Mouse (Mus musculus): Measurements from ENCODE around the gene Homer1. TPM values are rescaled to one million over a fixed set of nuclear protein-coding genes. Genes with fewer than 3 reads are reported as not detected.

Homer1 gene
- total RNA-seq, 2 experiments from 2014 or later: 97.0 to 104 TPM

DNA sequence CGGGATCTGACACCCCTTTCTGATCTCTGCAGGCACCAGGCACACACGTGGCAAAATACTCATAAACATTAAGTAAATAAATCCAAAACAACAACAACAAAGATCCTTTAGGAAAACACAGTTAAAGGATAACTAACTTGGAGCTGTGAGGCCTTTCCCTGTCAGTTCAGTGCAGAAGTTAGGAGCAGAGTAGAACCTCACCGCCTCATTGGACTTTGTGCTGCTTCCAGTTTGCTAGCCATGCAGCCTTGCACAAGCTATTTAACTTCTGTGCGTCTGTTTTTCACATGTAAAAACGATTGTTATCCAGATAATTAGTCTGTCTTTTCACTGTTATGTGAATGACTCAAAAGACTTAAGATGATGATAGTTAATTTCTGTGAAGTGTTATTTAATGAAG is 43.2 kb downstream of the Homer1 start:
- no peak for TF ChIP-seq CTCF (IDR thresholded peaks at IDR 0.05)
- Histone ChIP-seq H3K27ac (no peak overlapping the region), H3K4me3 (no peak overlapping the region)
- intact Hi-C loops (cut with DNase I): no loop called here
- no peak for DNase-seq

DNA sequence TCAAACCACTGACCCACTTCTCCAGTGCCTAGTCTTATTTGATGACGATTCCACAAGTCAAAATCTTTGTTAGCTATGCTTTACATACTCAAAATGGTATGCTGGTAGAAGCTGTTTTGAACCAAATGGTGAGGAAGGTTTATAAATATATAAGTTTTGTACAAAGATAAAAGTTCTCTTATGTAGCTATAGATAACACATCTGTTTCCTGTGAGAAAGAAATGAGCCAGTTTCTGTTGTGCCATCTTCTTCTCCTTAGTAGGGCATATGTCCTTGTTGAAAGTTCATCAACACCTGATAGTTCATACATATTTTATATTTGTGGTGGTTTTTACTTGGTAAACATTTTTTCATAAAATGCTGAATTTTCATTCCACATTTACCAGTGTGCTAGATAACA is 45.0 kb downstream of the Homer1 start:
- no peak for TF ChIP-seq CTCF (IDR thresholded peaks at IDR 0.05)
- intact Hi-C loops (cut with DNase I): no loop called here
- DNase-seq: no peak
- H3K4me3 ChIP-seq: no peak overlapping the region
- H3K27ac ChIP-seq: no peak overlapping the region

DNA sequence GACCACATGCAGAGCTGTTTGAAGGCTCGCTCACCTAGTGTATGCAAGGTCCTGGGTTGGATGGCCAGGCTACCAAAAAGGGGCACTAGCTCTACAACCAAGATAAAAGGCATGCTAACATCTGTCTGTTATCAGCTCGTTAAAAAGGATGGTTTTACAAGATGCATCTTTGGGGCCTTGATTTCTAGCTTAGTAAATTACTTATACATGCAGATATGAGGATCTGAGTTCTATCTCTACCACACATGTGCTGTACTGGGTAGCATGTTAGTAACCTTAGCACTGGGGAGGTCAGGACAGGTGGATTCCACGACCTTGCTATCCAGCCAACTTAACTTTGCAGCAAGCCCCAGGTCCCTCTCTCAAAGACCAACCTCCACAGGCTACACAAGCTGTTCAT is 46.4 kb downstream of the Homer1 start:
- Histone ChIP-seq H3K27ac (no peak overlapping the region), H3K4me3 (no peak overlapping the region)
- no peak for DNase-seq
- intact Hi-C loops (cut with DNase I): loop anchor here (1.0 kb wide), 1 partner anchor 13 kb away; no protein-coding TSS in a partner anchor
- TF ChIP-seq CTCF (IDR thresholded peaks at IDR 0.05): no peak

DNA sequence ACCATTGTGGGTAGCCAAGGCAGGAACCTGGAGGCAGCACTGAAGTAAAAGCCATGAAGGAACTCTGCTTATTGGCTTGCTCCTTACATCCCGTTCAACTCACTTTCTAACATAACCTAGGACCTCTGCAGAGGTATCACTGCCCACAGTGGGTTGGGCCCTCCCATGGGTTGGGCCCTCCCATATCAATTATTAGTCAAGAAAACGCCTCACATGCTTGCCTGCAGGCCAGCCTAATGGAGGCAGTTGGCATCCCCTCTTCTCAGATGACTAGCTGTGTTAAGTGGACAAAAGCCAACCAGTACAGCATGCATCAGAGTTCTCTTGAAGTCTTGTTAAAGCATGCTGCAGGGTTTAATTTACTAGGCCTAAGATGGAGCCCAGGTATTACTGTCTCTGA is 52.6 kb downstream of the Homer1 start:
- Histone ChIP-seq H3K4me3 (no peak overlapping the region), H3K27ac (no peak overlapping the region)
- DNase-seq: no peak
- TF ChIP-seq CTCF (IDR thresholded peaks at IDR 0.05): no peak
- intact Hi-C loops (cut with DNase I): no loop called here

DNA sequence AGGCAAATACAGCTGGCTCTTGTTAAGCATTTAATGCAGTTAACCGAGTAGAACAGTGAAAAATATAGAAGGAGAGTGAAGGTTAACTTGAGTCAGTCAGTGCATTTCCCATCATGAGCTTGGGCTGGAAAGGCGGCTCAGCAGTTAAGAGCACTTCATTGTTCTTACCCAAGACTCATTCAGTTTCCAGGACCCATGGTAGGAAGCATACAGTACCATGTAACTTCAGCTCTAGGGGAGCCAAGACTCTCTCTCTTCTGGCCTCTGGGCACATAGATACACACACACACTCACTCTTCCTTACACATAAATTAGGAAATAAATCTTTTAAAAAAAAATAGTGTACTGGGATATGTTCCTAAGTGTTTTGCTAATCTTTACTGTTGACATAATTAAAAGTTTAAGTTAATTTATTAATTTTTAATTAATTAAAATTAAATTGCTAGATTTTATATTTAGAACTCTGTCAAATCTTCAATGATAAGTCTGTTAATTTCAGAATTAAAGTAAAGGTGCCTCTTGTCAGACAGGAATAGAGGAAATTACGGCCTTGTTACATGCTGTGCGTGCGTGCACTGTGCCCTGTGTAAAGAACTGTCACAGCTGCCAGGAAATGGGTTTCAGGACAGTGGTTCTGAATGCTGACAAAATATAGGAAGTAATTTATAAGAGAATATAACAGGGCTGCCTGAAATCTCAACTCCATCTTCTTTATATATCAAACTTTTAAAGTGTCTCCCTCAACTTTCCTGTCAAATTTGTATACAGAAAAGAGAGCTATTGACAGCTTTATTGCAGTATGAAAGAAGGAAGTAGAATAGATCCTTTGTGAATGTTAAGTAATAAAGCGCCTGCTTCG is 55.2 kb downstream of the Homer1 start:
- DNase-seq: no peak
- TF ChIP-seq CTCF (IDR thresholded peaks at IDR 0.05): no peak
- Histone ChIP-seq H3K4me3 (no peak overlapping the region), H3K27ac (no peak overlapping the region)
- intact Hi-C loops (cut with DNase I): no loop called here

DNA sequence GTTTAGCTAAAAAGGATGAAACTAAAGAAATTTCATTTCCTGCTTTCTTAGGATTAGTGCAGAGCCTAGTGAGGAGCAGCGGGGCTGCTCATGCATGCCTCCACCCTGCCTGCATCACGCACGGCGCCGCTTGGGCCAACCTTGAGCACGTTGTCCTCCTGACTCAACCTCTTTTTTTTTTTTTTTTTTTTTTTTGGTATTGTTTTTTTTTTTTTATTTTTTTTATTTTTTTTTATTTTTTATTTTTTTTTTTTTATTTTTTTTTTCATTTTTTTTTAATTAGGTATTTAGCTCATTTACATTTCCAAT is 55.8 kb downstream of the Homer1 start:
- Histone ChIP-seq H3K4me3 (no peak overlapping the region), H3K27ac (no peak overlapping the region)
- TF ChIP-seq CTCF (IDR thresholded peaks at IDR 0.05): no peak
- intact Hi-C loops (cut with DNase I): no loop called here
- no peak for DNase-seq

DNA sequence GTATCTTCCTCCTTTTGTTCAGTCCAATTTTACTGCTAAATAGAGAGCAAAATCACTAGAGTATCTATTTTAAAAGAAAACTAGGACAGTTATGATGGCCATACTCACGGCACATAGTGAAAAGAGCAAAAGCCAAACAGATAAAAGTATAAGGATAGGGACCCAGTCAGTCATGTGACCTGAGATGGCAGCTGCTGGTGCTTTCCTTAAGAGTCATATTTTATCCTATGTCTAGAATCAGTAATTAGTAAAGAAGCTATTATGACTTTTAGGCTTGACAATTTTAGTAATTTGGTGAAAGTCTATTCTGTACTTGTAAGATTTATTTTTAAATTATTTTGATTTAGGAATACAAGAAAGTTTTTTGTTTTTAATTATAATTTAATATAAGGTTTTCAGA is 59.1 kb downstream of the Homer1 start:
- Histone ChIP-seq H3K4me3 (no peak overlapping the region), H3K27ac (no peak overlapping the region)
- DNase-seq: no peak
- TF ChIP-seq CTCF (IDR thresholded peaks at IDR 0.05): no peak
- intact Hi-C loops (cut with DNase I): no loop called here

DNA sequence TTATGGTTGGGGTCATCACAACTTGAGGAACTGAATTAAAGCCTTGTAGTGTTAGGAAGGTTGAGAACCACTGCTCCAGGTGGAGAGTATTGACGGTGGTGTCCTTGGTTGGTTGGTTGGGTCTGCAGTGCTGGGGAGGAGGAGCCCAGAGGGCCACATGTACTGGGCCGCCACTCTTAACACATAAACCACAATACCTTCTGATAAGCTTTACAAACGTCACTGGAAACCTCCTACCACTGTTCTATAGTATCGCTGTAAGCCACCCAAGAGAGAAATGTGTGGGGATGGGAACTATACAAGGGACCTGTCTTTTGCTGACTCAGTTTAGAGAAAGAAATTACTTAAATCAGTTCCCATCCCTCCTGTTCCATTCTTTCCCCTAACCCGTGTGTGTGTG is 68.1 kb downstream of the Homer1 start:
- H3K27ac ChIP-seq: no peak overlapping the region
- intact Hi-C loops (cut with DNase I): no loop called here
- no peak for TF ChIP-seq CTCF (IDR thresholded peaks at IDR 0.05)
- no peak for DNase-seq
- H3K4me3 ChIP-seq: no peak overlapping the region

DNA sequence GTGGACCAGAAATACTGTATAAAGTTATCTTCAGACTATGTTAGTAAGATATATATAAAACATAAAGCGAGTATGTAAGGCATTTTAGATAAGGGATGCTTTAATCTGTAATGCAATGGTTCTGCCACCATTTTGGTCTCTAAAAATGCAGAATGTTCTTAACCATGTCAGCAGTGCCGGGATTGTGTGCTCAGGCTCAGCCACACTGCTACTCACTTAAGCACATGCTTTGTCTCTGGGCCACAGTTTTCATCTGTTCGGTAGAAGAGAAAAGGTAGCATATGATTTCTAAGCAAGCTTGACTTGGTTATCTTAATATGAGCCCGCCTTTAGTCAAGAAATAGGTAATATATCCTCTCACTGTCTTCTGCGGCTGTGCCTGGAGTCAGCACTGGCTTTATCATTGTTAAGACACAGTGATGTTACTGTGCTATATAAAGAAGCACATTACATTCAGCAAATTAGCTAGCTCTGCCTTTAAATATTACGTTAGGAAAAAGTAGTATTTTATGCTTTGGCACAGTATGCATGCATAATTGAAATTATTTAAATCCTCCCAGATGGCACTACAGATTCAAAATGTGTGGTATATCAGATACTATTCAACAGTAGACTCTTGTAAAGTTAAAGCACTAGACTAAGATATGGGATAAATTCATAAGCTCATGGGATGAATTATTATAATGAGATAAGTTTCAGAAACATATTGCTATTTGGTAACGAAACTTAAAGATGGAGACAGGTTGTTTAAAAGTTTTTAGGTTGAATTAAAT is 69.6 kb downstream of the Homer1 start:
- TF ChIP-seq CTCF (IDR thresholded peaks at IDR 0.05): no peak
- no peak for DNase-seq
- intact Hi-C loops (cut with DNase I): no loop called here
- no peak overlapping the region for H3K27ac ChIP-seq
- no peak overlapping the region for H3K4me3 ChIP-seq

DNA sequence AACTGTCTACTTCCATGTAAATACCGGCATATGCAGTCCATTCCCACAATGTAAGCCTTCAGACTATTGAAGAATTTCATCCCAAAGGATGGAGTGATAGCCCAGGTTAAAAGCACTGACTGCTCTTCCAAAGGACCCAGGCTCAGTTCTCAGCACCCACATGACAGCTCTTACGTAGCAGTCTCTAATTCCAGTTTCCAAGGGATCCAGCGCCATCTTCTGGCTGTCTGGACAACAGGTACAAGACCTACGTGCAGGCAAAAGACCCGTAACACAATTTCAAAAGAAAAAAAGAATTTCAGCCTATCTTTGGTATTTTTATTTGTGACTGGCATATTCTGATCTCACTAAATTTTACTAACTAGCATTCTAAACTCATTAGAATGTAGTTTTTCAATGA is 75.0 kb downstream of the Homer1 start:
- DNase-seq: no peak
- no peak overlapping the region for H3K27ac ChIP-seq
- intact Hi-C loops (cut with DNase I): no loop called here
- peak; percentile 35 for TF ChIP-seq CTCF (IDR thresholded peaks at IDR 0.05)
- no peak overlapping the region for H3K4me3 ChIP-seq

DNA sequence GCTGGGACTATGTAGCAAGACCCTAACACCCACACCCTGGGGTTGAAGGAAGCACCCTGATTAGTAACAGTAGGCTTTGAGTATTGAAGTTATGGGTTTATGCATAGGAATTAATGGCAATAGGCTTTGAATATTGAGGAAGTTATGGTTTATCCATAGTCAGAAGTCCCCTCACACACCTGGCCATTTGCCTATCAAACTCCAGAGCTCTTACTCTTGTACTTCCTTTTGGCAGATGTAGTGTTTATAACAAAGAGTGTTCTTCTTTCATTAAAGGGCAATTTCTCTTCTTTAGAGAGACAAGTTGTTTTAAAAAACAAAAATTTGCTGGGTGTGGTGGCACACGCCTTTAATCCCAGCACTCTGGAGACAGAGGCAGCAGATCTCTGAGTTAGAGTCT is 79.1 kb downstream of the Homer1 start:
- H3K27ac ChIP-seq: no peak overlapping the region
- no peak overlapping the region for H3K4me3 ChIP-seq
- no peak for DNase-seq
- intact Hi-C loops (cut with DNase I): no loop called here
- no peak for TF ChIP-seq CTCF (IDR thresholded peaks at IDR 0.05)

DNA sequence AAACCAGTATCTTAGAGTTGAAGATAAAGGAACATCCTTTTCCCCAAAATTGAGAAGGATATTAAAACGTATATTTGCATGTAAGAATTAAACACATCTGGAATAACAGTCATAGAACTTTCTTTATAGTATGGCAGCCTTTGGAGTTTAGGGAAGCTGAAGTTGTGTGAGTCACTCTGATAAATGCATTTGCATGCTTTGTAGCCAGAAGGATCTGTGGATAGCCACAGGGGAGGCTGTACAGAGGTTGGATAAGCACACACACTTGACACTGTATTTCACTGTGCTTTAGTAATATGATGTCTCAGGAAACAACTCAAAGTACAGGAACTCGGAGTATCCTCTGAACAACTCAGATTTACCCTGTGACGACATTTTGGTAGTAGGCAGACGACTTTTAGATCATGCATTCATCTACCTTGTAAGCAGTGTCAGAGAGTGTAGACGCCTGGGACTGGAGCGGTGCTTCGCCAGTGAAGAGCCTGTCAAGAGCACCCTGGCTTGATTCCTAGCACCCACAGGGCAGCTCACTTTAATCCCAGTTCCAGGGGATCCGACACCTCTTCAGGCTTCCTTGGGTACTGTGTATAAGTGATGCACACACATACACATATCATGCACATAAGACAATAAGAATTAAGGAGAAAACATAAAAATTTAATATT is 81.1 kb downstream of the Homer1 start:
- no peak for DNase-seq
- intact Hi-C loops (cut with DNase I): no loop called here
- H3K27ac ChIP-seq: no peak overlapping the region

DNA sequence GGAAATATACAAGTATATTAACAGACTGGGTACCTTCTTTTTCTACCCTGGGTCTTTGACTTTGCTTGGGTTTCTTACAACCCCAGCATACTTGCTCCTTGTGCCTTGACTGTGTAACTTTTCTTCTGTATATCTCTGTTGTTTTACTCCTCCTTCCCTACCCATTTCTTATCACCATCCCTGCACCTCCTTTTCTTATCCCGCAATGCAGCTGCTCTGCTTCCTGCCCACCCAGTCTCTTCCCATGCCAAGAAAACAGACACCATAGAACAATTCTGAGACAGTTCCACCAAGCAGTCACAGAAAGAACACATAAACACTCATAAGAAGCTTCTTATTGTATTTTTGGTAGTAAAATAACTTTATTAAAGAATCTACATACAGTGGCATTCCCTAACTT is 81.9 kb downstream of the Homer1 start:
- TF ChIP-seq CTCF (IDR thresholded peaks at IDR 0.05): no peak
- Histone ChIP-seq H3K27ac (no peak overlapping the region), H3K4me3 (no peak overlapping the region)
- no peak for DNase-seq
- intact Hi-C loops (cut with DNase I): no loop called here

More for the DNA sequence above, 81.1 kb downstream of the Homer1 start:
- no peak overlapping the region for H3K4me3 ChIP-seq
- TF ChIP-seq CTCF (IDR thresholded peaks at IDR 0.05): no peak

Data from gastrocnemius, adult 2 months (tissue).